Mouse (Mus musculus) limb, embryonic 11.5 days (tissue): ENCODE results near the gene Mpl. TPM values are rescaled to one million over a fixed set of nuclear protein-coding genes. Genes with fewer than 3 reads are reported as not detected.

Experiments used
- ATAC-seq: fragments of 200-750 bp; cut with Nextera tagmentation; 2 replicates; pipeline ENCODE4 v1.8.0; 2017; ENCODE audit warnings: low read depth; ENCODE audit not compliant: insufficient number of reproducible peaks, low FRiP score, low TSS enrichment
- DNase-seq: peaks from one replicate; pipeline ENCODE4 v3.0.0-alpha.2; 2015; ENCODE audit warnings: low spot score
- H3K27ac ChIP-seq: fragments of 300-500 bp; sonication (generic); replicated peaks from 2 replicates; pipeline ENCODE4 v1.5.1; 2014; ENCODE audit warnings: low read depth, mild to moderate bottlenecking, low read length
- H3K27me3 ChIP-seq: fragments of 300-500 bp; sonication (generic); 2 replicates; pipeline ENCODE4 v1.6.1; 2014; ENCODE audit warnings: mild to moderate bottlenecking, low read length, mixed read lengths; ENCODE audit not compliant: control insufficient read depth, insufficient read depth
- H3K36me3 ChIP-seq: fragments of 300-500 bp; sonication (generic); 2 replicates; pipeline ENCODE4 v1.6.1; 2014; ENCODE audit warnings: mild to moderate bottlenecking, low read length, moderate library complexity, mixed read lengths; ENCODE audit not compliant: control insufficient read depth, insufficient read depth
- H3K4me1 ChIP-seq: fragments of 300-500 bp; sonication (generic); 2 replicates; pipeline ENCODE4 v1.6.1; 2014; ENCODE audit warnings: low read length, mixed read lengths; ENCODE audit not compliant: control insufficient read depth, insufficient read depth
- H3K4me2 ChIP-seq: fragments of 300-500 bp; sonication (generic); 2 replicates; pipeline ENCODE4 v1.6.1; 2014; ENCODE audit warnings: low read depth, mild to moderate bottlenecking, moderate library complexity; ENCODE audit not compliant: severe bottlenecking
- H3K4me3 ChIP-seq: fragments of 300-500 bp; sonication (generic); 2 replicates; pipeline ENCODE4 v1.5.1; 2014; ENCODE audit warnings: low read depth, low read length
- H3K9ac ChIP-seq: fragments of 300-500 bp; sonication (generic); 2 replicates; pipeline ENCODE4 v1.6.1; 2014; ENCODE audit warnings: mild to moderate bottlenecking, low read length
- H3K9me3 ChIP-seq: fragments of 300-500 bp; sonication (generic); 2 replicates; pipeline ENCODE4 v1.6.1; 2016; ENCODE audit warnings: low read length; ENCODE audit not compliant: control insufficient read depth
- WGBS: fragments of 180-500 bp; shearing (Covaris S2); extraction: QIAGEN DNeasy Blood & Tissue Kit; methylation state at CpG from one replicate; pipeline ENCODE4 v1.1.7; 2014; 5-methylcytosine and 5-hydroxymethylcytosine counted together
- polyA plus RNA-seq: library from polyadenylated mRNA; unstranded; fragments of >200 nt; fragmentation: Nextera tagmentation; extraction: Ambion mirVana; gene quantifications from 2 replicates; pipeline ENCODE4 v1.2.1, GENCODE M21; 2014

Gene Mpl
- polyA plus RNA-seq, 1 experiment from 2014 or later: 1.3 TPM

DNA sequence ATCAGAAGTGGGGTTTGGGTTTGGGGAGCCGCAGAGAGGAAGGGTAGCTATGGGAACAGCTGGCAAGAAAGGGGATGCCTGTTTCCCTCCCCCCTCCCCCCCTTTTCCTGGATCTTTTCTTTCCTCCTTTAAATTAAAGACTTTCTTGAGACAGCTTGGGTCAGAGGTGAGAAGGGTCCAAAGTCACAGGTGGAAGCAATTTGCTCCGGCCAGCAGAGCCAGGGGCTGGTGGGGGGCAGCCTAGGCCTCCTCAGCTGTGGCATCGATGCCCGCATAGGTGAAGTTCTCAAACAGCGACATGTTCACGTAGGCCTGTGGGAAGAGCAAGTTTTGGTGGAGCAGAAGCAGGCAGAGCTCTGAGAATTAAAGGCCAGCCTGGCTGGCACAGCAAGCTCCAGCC is 14.0 kb upstream of the Mpl start:
- H3K36me3 ChIP-seq: no peaks in the 10 kb centered on the region
- no peak overlapping the region for H3K4me3 ChIP-seq
- 27% methylated on average over 6 of the region's 6 CpGs for WGBS
- no peaks in the 10 kb centered on the region for H3K4me1 ChIP-seq
- no peak overlapping the region for H3K4me2 ChIP-seq
- no peak overlapping the region for H3K9ac ChIP-seq
- ATAC-seq (no peak), DNase-seq (peak; percentile 30)
- no peaks in the 10 kb centered on the region for H3K9me3 ChIP-seq
- H3K27me3 ChIP-seq: no peaks in the 10 kb centered on the region
- H3K27ac ChIP-seq: no peak overlapping the region

GRCm38 (mm10) chr4:118465697-118466163 is 8.4 kb upstream of the Mpl start:
- no peak overlapping the region for H3K27ac ChIP-seq
- no peaks in the 10 kb centered on the region for H3K27me3 ChIP-seq
- H3K4me1 ChIP-seq: 0 out of 2 replicates have a peak, but pooled peaks cover 2% of the 10 kb centered on the region
- no peak overlapping the region for H3K4me3 ChIP-seq
- WGBS: 11% methylated on average over 11 of the region's 11 CpGs
- no peaks in the 10 kb centered on the region for H3K36me3 ChIP-seq
- ATAC-seq (peak; percentile 57; the same call in 1 of the 2 replicates), DNase-seq (peak; percentile 49)
- H3K9ac ChIP-seq: no peak overlapping the region
- H3K9me3 ChIP-seq: no peaks in the 10 kb centered on the region
- no peak overlapping the region for H3K4me2 ChIP-seq

DNA sequence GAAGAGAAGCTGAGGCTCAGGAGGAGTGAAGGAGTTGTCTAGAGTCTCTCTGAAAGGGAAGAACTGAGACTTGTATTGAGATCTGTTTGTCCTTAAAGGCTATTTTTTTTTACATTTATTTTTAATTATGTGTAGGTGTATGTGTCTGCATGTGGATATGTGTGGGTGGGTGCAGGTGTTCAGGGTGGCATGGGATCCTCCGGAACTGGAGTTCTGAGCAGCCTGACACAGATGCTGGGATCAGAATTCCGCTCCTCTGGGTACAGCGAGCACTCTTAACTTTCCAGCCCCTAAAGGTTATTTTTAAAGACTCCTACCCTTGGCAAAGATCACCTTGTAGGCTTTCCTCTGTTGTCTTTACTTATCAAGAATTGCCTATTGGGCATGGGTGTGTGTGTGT is 7.6 kb upstream of the Mpl start:
- no peak for ATAC-seq
- no peak for DNase-seq

DNA sequence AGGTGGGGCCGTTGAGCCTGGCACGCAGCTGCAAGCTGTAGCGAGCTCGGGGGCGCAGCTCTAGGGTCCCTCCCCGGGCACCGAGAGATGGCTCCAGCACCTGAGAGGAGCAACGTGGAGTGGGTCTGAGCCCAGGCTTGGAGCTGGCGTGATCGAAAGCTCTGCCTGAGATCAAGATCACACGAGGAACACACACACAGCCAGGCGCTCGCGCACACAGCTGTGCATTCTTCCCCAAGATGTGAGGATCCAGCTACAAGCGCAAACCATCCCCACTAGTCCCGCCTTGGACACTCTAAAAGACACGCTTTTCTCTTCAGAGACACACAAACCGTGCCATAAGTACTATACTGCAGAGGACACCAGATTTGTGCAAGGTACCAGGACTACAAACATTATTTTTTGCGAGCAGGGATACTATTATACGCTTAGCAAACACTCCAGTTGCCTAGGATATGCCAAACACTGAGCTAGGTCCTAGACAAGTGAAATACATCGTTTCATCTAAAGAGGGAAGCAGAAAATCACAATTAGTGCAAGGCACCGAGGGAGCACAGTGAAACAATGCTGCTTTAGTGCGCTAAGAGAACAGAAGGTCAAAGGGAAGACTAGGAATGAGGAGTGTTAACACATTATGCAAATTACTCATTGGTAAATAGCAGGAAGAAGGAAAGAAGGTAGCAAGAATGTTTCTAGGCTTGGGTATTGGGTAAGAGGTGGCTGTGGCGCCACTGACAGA is 10.7 kb downstream of the Mpl start:
- no peak overlapping the region for H3K27ac ChIP-seq
- 0 out of 2 replicates have a peak, but pooled peaks have one; percentile 5 for ATAC-seq
- H3K4me3 ChIP-seq: peak overlapping the region; percentile 32
- peak; percentile 34 for DNase-seq
- peak overlapping the region; percentile 81 for H3K4me2 ChIP-seq
- no peaks in the 10 kb centered on the region for H3K27me3 ChIP-seq
- 34% methylated on average over 24 of the region's 24 CpGs for WGBS
- H3K4me1 ChIP-seq: peaks cover 11% of the 10 kb centered on the region
- H3K9me3 ChIP-seq: no peaks in the 10 kb centered on the region
- H3K9ac ChIP-seq: peak overlapping the region; percentile 57
- no peaks in the 10 kb centered on the region for H3K36me3 ChIP-seq

More for the DNA sequence above, 7.6 kb upstream of the Mpl start:
- no peaks in the 10 kb centered on the region for H3K36me3 ChIP-seq
- H3K4me2 ChIP-seq: no peak overlapping the region
- 0 out of 2 replicates have a peak, but pooled peaks cover 2% of the 10 kb centered on the region for H3K4me1 ChIP-seq
- H3K27ac ChIP-seq: no peak overlapping the region
- H3K27me3 ChIP-seq: no peaks in the 10 kb centered on the region
- no peaks in the 10 kb centered on the region for H3K9me3 ChIP-seq
- H3K4me3 ChIP-seq: no peak overlapping the region
- WGBS: 87% methylated on average over 3 of the region's 3 CpGs
- no peak overlapping the region for H3K9ac ChIP-seq

GRCm38 (mm10) chr4:118445781-118446414 is 11.4 kb downstream of the Mpl start:
- H3K4me2 ChIP-seq: peak overlapping the region; percentile 81
- WGBS: 21% methylated on average over 18 of the region's 18 CpGs
- ATAC-seq (peak; percentile 67; the same call in 1 of the 2 replicates), DNase-seq (peak; percentile 77)
- peak overlapping the region; percentile 57 for H3K9ac ChIP-seq
- H3K9me3 ChIP-seq: no peaks in the 10 kb centered on the region
- H3K4me1 ChIP-seq: peaks cover 11% of the 10 kb centered on the region
- H3K27me3 ChIP-seq: no peaks in the 10 kb centered on the region
- H3K4me3 ChIP-seq: peak overlapping the region; percentile 32
- H3K27ac ChIP-seq: no peak overlapping the region
- no peaks in the 10 kb centered on the region for H3K36me3 ChIP-seq

DNA sequence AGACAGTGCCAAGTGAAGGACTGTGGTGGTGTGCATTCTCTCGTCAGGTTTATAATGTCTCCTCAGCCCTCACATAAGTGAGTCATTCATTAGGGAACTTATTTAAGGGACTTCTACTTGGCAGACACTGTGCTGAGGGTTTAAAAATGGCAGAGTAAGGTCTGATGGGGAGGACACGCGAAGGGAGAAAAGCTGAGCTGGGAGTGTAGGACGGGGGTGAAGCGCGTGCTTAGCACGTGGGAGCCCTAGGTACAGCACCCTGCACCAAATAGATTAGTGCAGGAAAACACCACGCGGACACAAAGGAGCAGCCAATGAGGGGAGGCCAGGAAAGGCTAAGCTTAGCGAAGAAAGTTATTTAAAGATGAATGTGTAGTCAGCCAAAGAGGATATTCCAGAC is 12.2 kb downstream of the Mpl start:
- Histone ChIP-seq H3K27ac (no peak overlapping the region), H3K27me3 (no peaks in the 10 kb centered on the region), H3K4me1 (peaks cover 11% of the 10 kb centered on the region), H3K4me2 (no peak overlapping the region), H3K4me3 (no peak overlapping the region), H3K36me3 (no peaks in the 10 kb centered on the region), H3K9me3 (no peaks in the 10 kb centered on the region), H3K9ac (no peak overlapping the region)
- ATAC-seq: no peak
- 87% methylated on average over 10 of the region's 10 CpGs for WGBS
- DNase-seq: no peak

GRCm38 (mm10) chr4:118437829-118438253 is 19.5 kb downstream of the Mpl start:
- DNase-seq (peak; percentile 52), ATAC-seq (no peak)
- peak overlapping the region; percentile 84 for H3K27ac ChIP-seq
- H3K4me3 ChIP-seq: peak overlapping the region; percentile 74
- H3K4me1 ChIP-seq: peaks cover 20% of the 10 kb centered on the region
- peaks cover 8% of the 10 kb centered on the region for H3K36me3 ChIP-seq
- peak overlapping the region; percentile 69 for H3K9ac ChIP-seq
- no peaks in the 10 kb centered on the region for H3K27me3 ChIP-seq
- WGBS: 8% methylated on average over 12 of the region's 12 CpGs
- no peaks in the 10 kb centered on the region for H3K9me3 ChIP-seq
- H3K4me2 ChIP-seq: peak overlapping the region; percentile 80

GRCm38 (mm10) chr4:118436820-118437603 is 20.3 kb downstream of the Mpl start, which contains the start of gene Cdc20:
Gene Cdc20 (minus strand): TSS chr4:118437352.
- H3K4me1 ChIP-seq: peaks cover 20% of the 10 kb centered on the region
- WGBS: under 1% methylated on average over 67 of the region's 67 CpGs

More at GRCm38 (mm10) chr4:118436820-118437603, 20.3 kb downstream of the Mpl start, which contains the start of gene Cdc20:
- Histone ChIP-seq H3K36me3 (peaks cover 13% of the 10 kb centered on the region), H3K27ac (peak within 1 kb of the TSS; percentile 84), H3K4me3 (peak within 1 kb of the TSS; percentile 74), H3K27me3 (no peaks in the 10 kb centered on the region), H3K9ac (peak within 1 kb of the TSS; percentile 86), H3K4me2 (peak within 1 kb of the TSS; percentile 80), H3K9me3 (no peaks in the 10 kb centered on the region)
- DNase-seq (peak; percentile 92), ATAC-seq (peak; percentile 91)
